ENCODE assay signal across 9 mouse cellular contexts in the genomic region with DNA sequence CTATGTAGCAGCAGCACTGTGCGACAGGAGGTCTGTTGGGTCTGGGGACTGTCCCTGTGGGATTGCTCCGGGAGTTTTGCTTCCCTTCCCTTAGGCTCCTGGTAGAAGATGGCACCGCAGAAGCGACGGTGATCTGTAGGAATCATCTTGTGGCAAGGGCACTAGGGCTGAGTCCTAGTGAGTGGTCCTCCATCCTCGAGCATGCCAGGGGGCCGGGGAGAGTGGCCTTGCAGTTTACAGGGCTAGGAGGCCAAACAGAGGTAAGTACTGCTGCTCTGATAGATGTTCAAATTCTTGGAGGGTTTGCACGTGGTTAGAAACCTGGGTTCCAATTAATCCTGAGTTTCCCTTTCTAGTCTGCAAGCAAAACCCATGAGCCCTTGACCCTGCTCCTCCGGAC. TPM values are rescaled to one million over a fixed set of nuclear protein-coding genes. Genes with fewer than 3 reads are reported as not detected.
DNase-seq lines count a peak whose midpoint lies in the region; ATAC-seq and TF ChIP-seq lines count a peak whose summit lies in the region.
"Had no signal": no experiment of that assay in that cellular context is flagged by ENCODE, and none has a peak within 500 bp of the region (broad histone marks: within the 10 kb centered on the region; RNA-seq: fewer than 3 reads in every experiment).

No protein-coding gene starts in this region.

- 84% methylated on average over 9 of the region's 9 CpGs for WGBS in heart, embryonic 12.5 days
- 87% methylated on average over 9 of the region's 9 CpGs for WGBS in bone marrow, adult 2 months
- 81% methylated on average over 9 of the region's 9 CpGs for WGBS in heart, postnatal 0 days
- WGBS in macrophage (ENCODE audit: missing documents) = 90% methylated on average over 9 of the region's 9 CpGs

- TF ChIP-seq CTCF in bone marrow, adult 2 months (IDR thresholded peaks at IDR 0.05; ENCODE audit: control insufficient read depth, insufficient read depth, low read length) = no peak
- no peak for TF ChIP-seq CTCF in heart, postnatal 0 days (IDR thresholded peaks at IDR 0.05; ENCODE audit: low read depth)

- H3K79me2 ChIP-seq in macrophage (ENCODE audit: inconsistent target) = no peaks in the 10 kb centered on the region

- TF ChIP-seq EP300 in heart, postnatal 0 days (IDR thresholded peaks at IDR 0.05; ENCODE audit: low read depth) = no peak

- DNase-seq in heart, adult 18-20 months = no peak
- DNase-seq in heart, postnatal 0 days (ENCODE audit: low spot score) = no peak
- no peak for DNase-seq in urinary bladder, postnatal 4 days (ENCODE audit: low spot score in 2 of 2)
- no peak for DNase-seq in thymus, postnatal 4 days
- DNase-seq in kidney, adult 9 months = no peak

- H3K9me3 ChIP-seq in heart, embryonic 12.5 days (replicated peaks) = no peaks in the 10 kb centered on the region
- no peaks in the 10 kb centered on the region for H3K9me3 ChIP-seq in heart, postnatal 0 days (replicated peaks; ENCODE audit: control insufficient read depth, low read length)
- H3K9me3 ChIP-seq: G1E had no signal

- no peak for TF ChIP-seq POLR2A in bone marrow, adult 2 months (IDR thresholded peaks at IDR 0.05; ENCODE audit: borderline replicate concordance, control insufficient read depth, low read depth, low read length)

- H3K27ac ChIP-seq in heart, embryonic 12.5 days (ENCODE audit: poor library complexity, severe bottlenecking) = no peak overlapping the region
- peak overlapping the region; percentile 18; the same call in 1 of the 2 replicates for H3K27ac ChIP-seq in bone marrow, adult 2 months (ENCODE audit: control insufficient read depth, insufficient read depth, low read depth, low read length, poor library complexity)
- peak overlapping the region; percentile 67; the same call in 1 of the 2 replicates for H3K27ac ChIP-seq in heart, postnatal 0 days (ENCODE audit: low read depth)
- H3K27ac ChIP-seq in macrophage = peak overlapping the region; percentile 10; the same call in 1 of the 2 replicates

- peak overlapping the region; percentile 10; the same call in 1 of the 2 replicates for H3K4me3 ChIP-seq in heart, embryonic 12.5 days
- H3K4me3 ChIP-seq in bone marrow, adult 2 months (replicated peaks; ENCODE audit: control insufficient read depth, low read depth, low read length) = no peak overlapping the region
- H3K4me3 ChIP-seq in heart, postnatal 0 days (ENCODE audit: low read depth, low read length) = no peak overlapping the region
- no peak overlapping the region for H3K4me3 ChIP-seq in macrophage (ENCODE audit: inconsistent target)

- ATAC-seq in heart, embryonic 12.5 days (ENCODE audit: insufficient number of reproducible peaks, low FRiP score) = no peak
- no peak for ATAC-seq in heart, postnatal 0 days (ENCODE audit: insufficient read depth, low read depth)

- peak overlapping the region; percentile 68; the same call in 1 of the 2 replicates for H3K4me2 ChIP-seq in heart, embryonic 12.5 days
- peak overlapping the region; percentile 68; the same call in 1 of the 2 replicates for H3K4me2 ChIP-seq in heart, postnatal 0 days (ENCODE audit: low read depth, low read length)

- H3K27me3 ChIP-seq in heart, embryonic 12.5 days (replicated peaks) = no peaks in the 10 kb centered on the region
- H3K27me3 ChIP-seq in heart, postnatal 0 days (ENCODE audit: control insufficient read depth, insufficient read depth, low read length) = no peaks in the 10 kb centered on the region

- H3K36me3 ChIP-seq in heart, embryonic 12.5 days = peaks cover 58% of the 10 kb centered on the region
- peaks cover 44% of the 10 kb centered on the region for H3K36me3 ChIP-seq in heart, postnatal 0 days (replicated peaks; ENCODE audit: control insufficient read depth, insufficient read depth, low read length)
- H3K36me3 ChIP-seq in macrophage (ENCODE audit: inconsistent target) = no peaks in the 10 kb centered on the region

- H3K4me1 ChIP-seq in heart, embryonic 12.5 days (replicated peaks) = peaks cover 27% of the 10 kb centered on the region
- peaks cover 9% of the 10 kb centered on the region; the same call in 1 of the 2 replicates for H3K4me1 ChIP-seq in bone marrow, adult 2 months (ENCODE audit: control insufficient read depth, insufficient read depth, low read length)
- 0 out of 2 replicates have a peak, but pooled peaks cover 4% of the 10 kb centered on the region for H3K4me1 ChIP-seq in heart, postnatal 0 days (ENCODE audit: control insufficient read depth, insufficient read depth)

- H3K9ac ChIP-seq in heart, embryonic 12.5 days = no peak overlapping the region
- no peak overlapping the region for H3K9ac ChIP-seq in heart, postnatal 0 days (replicated peaks; ENCODE audit: low read depth, low read length)

RNA-seq across cellular contexts. Expression of gene Aurkb, which starts 10.0 kb away (rescaled TPM):
- 79.4 and 85.9 TPM in 2 replicates for polyA plus RNA-seq in heart, embryonic 12.5 days (2016; fragmentation: Nextera tagmentation; extraction: Ambion mirVana)
- 1 to 10 TPM in 1 of 2 experiments, under 1 TPM in 1; 0.67 to 1.5 TPM for total RNA-seq in heart, adult 18-20 months (2021)
- 53.2 and 100 TPM in 2 replicates for polyA plus RNA-seq in bone marrow, adult 2 months (2011; ENCODE audit: insufficient read depth, insufficient read length, low replicate concordance, missing spikeins)
- total RNA-seq in heart, postnatal 0 days (2014; rRNA removed; ENCODE audit: low replicate concordance) = 21.4 and 54.6 TPM in 2 replicates
- 19.5 and 19.9 TPM in 2 replicates for polyA plus RNA-seq in heart, postnatal 0 days (2015; fragmentation: Nextera tagmentation; extraction: Ambion mirVana)
- total RNA-seq in macrophage (2018; cell fraction: chromatin; rRNA removed) = 10 to 100 TPM in 7 of 26 experiments, 1 to 10 TPM in 15, under 1 TPM in 2, not detected in 2; 0.53 to 31.9 (median 6.0) TPM
- total RNA-seq in macrophage (2018; cell fraction: cytosol; rRNA removed) = 1 to 10 TPM; 1.8 to 7.3 (median 4.3) TPM
- total RNA-seq in macrophage (2018; cell fraction: nucleus; rRNA removed) = 10 to 100 TPM in 3 of 26 experiments, 1 to 10 TPM in 21, under 1 TPM in 1, not detected in 1; 0.69 to 20.2 (median 3.6) TPM
- polyA plus RNA-seq in macrophage (2018) = 4.2 to 8.5 TPM (median 7.3 TPM) in 3 replicates

RNA-seq across cellular contexts. Expression of gene Ctc1, which starts 19.7 kb away (rescaled TPM):
- 60.8 and 62.7 TPM in 2 replicates for polyA plus RNA-seq in heart, embryonic 12.5 days (2016; fragmentation: Nextera tagmentation; extraction: Ambion mirVana)
- 10 to 100 TPM; 10.9 to 13.9 TPM for total RNA-seq in heart, adult 18-20 months (2021)
- polyA plus RNA-seq in bone marrow, adult 2 months (2011; ENCODE audit: insufficient read depth, insufficient read length, low replicate concordance, missing spikeins) = 19.0 and 38.1 TPM in 2 replicates
- total RNA-seq in heart, postnatal 0 days (2014; rRNA removed; ENCODE audit: low replicate concordance) = 40.0 and 46.0 TPM in 2 replicates
- 18.6 TPM in 2 replicates for polyA plus RNA-seq in heart, postnatal 0 days (2015; fragmentation: Nextera tagmentation; extraction: Ambion mirVana)
- 10 to 100 TPM in 17 of 26 experiments, 1 to 10 TPM in 9; 4.4 to 36.3 (median 13.8) TPM for total RNA-seq in macrophage (2018; cell fraction: chromatin; rRNA removed)
- 10 to 100 TPM in 18 of 26 experiments, 1 to 10 TPM in 8; 7.0 to 20.5 (median 12.6) TPM for total RNA-seq in macrophage (2018; cell fraction: cytosol; rRNA removed)
- total RNA-seq in macrophage (2018; cell fraction: nucleus; rRNA removed) = 10 to 100 TPM in 15 of 26 experiments, 1 to 10 TPM in 11; 4.4 to 32.5 (median 12.4) TPM
- polyA plus RNA-seq in macrophage (2018) = 17.1 to 28.9 TPM (median 20.6 TPM) in 3 replicates

RNA-seq across cellular contexts. Expression of gene Borcs6, which starts 24.1 kb away (rescaled TPM):
- polyA plus RNA-seq in heart, embryonic 12.5 days (2016; fragmentation: Nextera tagmentation; extraction: Ambion mirVana) = 10.7 and 13.6 TPM in 2 replicates
- 10 to 100 TPM; 16.7 to 19.3 TPM for total RNA-seq in heart, adult 18-20 months (2021)
- 16.4 and 18.4 TPM in 2 replicates for polyA plus RNA-seq in bone marrow, adult 2 months (2011; ENCODE audit: insufficient read depth, insufficient read length, low replicate concordance, missing spikeins)
- total RNA-seq in heart, postnatal 0 days (2014; rRNA removed; ENCODE audit: low replicate concordance) = 21.3 and 24.1 TPM in 2 replicates
- 12.1 and 13.0 TPM in 2 replicates for polyA plus RNA-seq in heart, postnatal 0 days (2015; fragmentation: Nextera tagmentation; extraction: Ambion mirVana)
- 10 to 100 TPM in 17 of 26 experiments, 1 to 10 TPM in 9; 3.6 to 22.4 (median 12.0) TPM for total RNA-seq in macrophage (2018; cell fraction: chromatin; rRNA removed)
- total RNA-seq in macrophage (2018; cell fraction: cytosol; rRNA removed) = 10 to 100 TPM; 21.1 to 43.6 (median 31.0) TPM
- 10 to 100 TPM; 13.9 to 44.9 (median 28.3) TPM for total RNA-seq in macrophage (2018; cell fraction: nucleus; rRNA removed)
- polyA plus RNA-seq in macrophage (2018) = 11.7 to 37.1 TPM (median 15.6 TPM) in 3 replicates

RNA-seq across cellular contexts. Expression of gene Pfas, which starts 27.2 kb away (rescaled TPM):
- polyA plus RNA-seq in heart, embryonic 12.5 days (2016; fragmentation: Nextera tagmentation; extraction: Ambion mirVana) = 20.7 and 21.5 TPM in 2 replicates
- 1 to 10 TPM; 5.4 to 6.2 TPM for total RNA-seq in heart, adult 18-20 months (2021)
- polyA plus RNA-seq in bone marrow, adult 2 months (2011; ENCODE audit: insufficient read depth, insufficient read length, low replicate concordance, missing spikeins) = 26.1 and 34.4 TPM in 2 replicates
- 10.1 and 12.3 TPM in 2 replicates for total RNA-seq in heart, postnatal 0 days (2014; rRNA removed; ENCODE audit: low replicate concordance)
- polyA plus RNA-seq in heart, postnatal 0 days (2015; fragmentation: Nextera tagmentation; extraction: Ambion mirVana) = 8.3 and 8.7 TPM in 2 replicates
- 10 to 100 TPM; 10.2 to 70.3 (median 32.6) TPM for total RNA-seq in macrophage (2018; cell fraction: chromatin; rRNA removed)
- total RNA-seq in macrophage (2018; cell fraction: cytosol; rRNA removed) = 10 to 100 TPM in 2 of 26 experiments, 1 to 10 TPM in 24; 4.9 to 12.5 (median 7.7) TPM
- 10 to 100 TPM in 22 of 26 experiments, 1 to 10 TPM in 4; 6.4 to 54.1 (median 15.0) TPM for total RNA-seq in macrophage (2018; cell fraction: nucleus; rRNA removed)
- polyA plus RNA-seq in macrophage (2018) = 2.4 to 12.1 TPM (median 5.6 TPM) in 3 replicates

RNA-seq across cellular contexts. Expression of gene Tmem107, which starts 35.2 kb away (rescaled TPM):
- 30.6 and 31.5 TPM in 2 replicates for polyA plus RNA-seq in heart, embryonic 12.5 days (2016; fragmentation: Nextera tagmentation; extraction: Ambion mirVana)
- total RNA-seq in heart, adult 18-20 months (2021) = 1 to 10 TPM; 5.3 to 7.0 TPM
- polyA plus RNA-seq in bone marrow, adult 2 months (2011; ENCODE audit: insufficient read depth, insufficient read length, low replicate concordance, missing spikeins) = 16.3 and 31.0 TPM in 2 replicates
- total RNA-seq in heart, postnatal 0 days (2014; rRNA removed; ENCODE audit: low replicate concordance) = 10.9 and 25.5 TPM in 2 replicates
- polyA plus RNA-seq in heart, postnatal 0 days (2015; fragmentation: Nextera tagmentation; extraction: Ambion mirVana) = 18.3 and 24.3 TPM in 2 replicates
- 1 to 10 TPM in 7 of 26 experiments, under 1 TPM in 1, not detected in 18; 0.79 to 3.1 (median 1.5) TPM for total RNA-seq in macrophage (2018; cell fraction: chromatin; rRNA removed)
- total RNA-seq in macrophage (2018; cell fraction: cytosol; rRNA removed) = 1 to 10 TPM; 1.9 to 5.8 (median 3.9) TPM
- total RNA-seq in macrophage (2018; cell fraction: nucleus; rRNA removed) = 1 to 10 TPM in 18 of 26 experiments, under 1 TPM in 1, not detected in 7; 0.86 to 6.4 (median 2.7) TPM
- 4.1 to 7.3 TPM (median 4.2 TPM) in 3 replicates for polyA plus RNA-seq in macrophage (2018)
